Mouse (Mus musculus): ENCODE measurements at regions not wholly inside any gene's neighbourhood (a gene's known extent, or its start where the extent isn't known, plus 50 kb on each side); places are given as distances from the start of the nearest gene placed in this dataset.

GRCm38 (mm10) chr13:105377038-105377437 is 66.4 kb upstream of the Htr1a start:
- peak; percentile 0 for DNase-seq (ENCODE audit: extremely low read depth, insufficient read length, low spot score)

GRCm38 (mm10) chr13:105378587-105378986 is 64.9 kb upstream of the Htr1a start:
- no peak for DNase-seq (ENCODE audit: extremely low read depth, insufficient read length, low spot score)

- no peak for DNase-seq (ENCODE audit: extremely low read depth, insufficient read length, low spot score)
Observed at GRCm38 (mm10) chr13:105387016-105387772, 56.2 kb upstream of the Htr1a start.

Data from 3134 (cell line).